Mouse (Mus musculus) adrenal gland (tissue): Measurements from ENCODE around the gene Cep41.

Experiments
- intact Hi-C: fragments of 180-260 bp; cut with DNase I; formaldehyde crosslinking; loops from one replicate; pipeline ENCODE4 v1.15.1; 2025

Cep41 gene

GRCm38 (mm10) chr6:30674714-30675280 is 18.8 kb downstream of the Cep41 start:
- intact Hi-C loops = no loop called here

- intact Hi-C loops = no loop called here
These were observed 19.6 kb downstream of the Cep41 start for GRCm38 (mm10) chr6:30673764-30674561.

GRCm38 (mm10) chr6:30671696-30672095 is 21.9 kb downstream of the Cep41 start:
- intact Hi-C loops = no loop called here

GRCm38 (mm10) chr6:30667585-30667984 is 26.0 kb downstream of the Cep41 start:
- intact Hi-C loops = no loop called here

- intact Hi-C loops = no loop called here
These were observed 27.5 kb downstream of the Cep41 start for GRCm38 (mm10) chr6:30666043-30666442.

- intact Hi-C loops = no loop called here
These were observed 28.3 kb downstream of the Cep41 start for GRCm38 (mm10) chr6:30665296-30665695.

- intact Hi-C loops = no loop called here
These were observed 28.8 kb downstream of the Cep41 start for GRCm38 (mm10) chr6:30664776-30665175.

- intact Hi-C loops = no loop called here
These were observed 34.9 kb downstream of the Cep41 start for GRCm38 (mm10) chr6:30658619-30659018.

- intact Hi-C loops = no loop called here
These were observed 36.3 kb downstream of the Cep41 start for GRCm38 (mm10) chr6:30657279-30657678.

GRCm38 (mm10) chr6:30654932-30655331 is 38.6 kb downstream of the Cep41 start:
- intact Hi-C loops = no loop called here

- intact Hi-C loops = no loop called here
These were observed 39.1 kb downstream of the Cep41 start for GRCm38 (mm10) chr6:30654402-30654859.

GRCm38 (mm10) chr6:30653518-30653917 is 40.0 kb downstream of the Cep41 start:
- intact Hi-C loops = no loop called here

GRCm38 (mm10) chr6:30652425-30653188 is 40.9 kb downstream of the Cep41 start:
- intact Hi-C loops = no loop called here

- intact Hi-C loops = no loop called here
These were observed 43.8 kb downstream of the Cep41 start for GRCm38 (mm10) chr6:30649651-30650296.

- intact Hi-C loops = no loop called here
These were observed 48.2 kb downstream of the Cep41 start for GRCm38 (mm10) chr6:30645379-30645778.

- intact Hi-C loops = no loop called here
These were observed 49.1 kb downstream of the Cep41 start for GRCm38 (mm10) chr6:30644462-30644861.

- intact Hi-C loops = no loop called here
These were observed 49.7 kb downstream of the Cep41 start for GRCm38 (mm10) chr6:30643694-30644460.

GRCm38 (mm10) chr6:30638674-30639268 is 54.8 kb downstream of the Cep41 start, which contains the start of gene Cpa1:
Cpa1 (plus strand) TSS chr6:30639218.
- intact Hi-C loops = no loop called here

GRCm38 (mm10) chr6:30636186-30636842 is 57.2 kb downstream of the Cep41 start:
- intact Hi-C loops = no loop called here

- intact Hi-C loops = no loop called here
These were observed 58.1 kb downstream of the Cep41 start for GRCm38 (mm10) chr6:30635361-30635862.
